Comparison of ENCODE assay signal across 23 mouse cellular contexts in genomic region chr10:13855111-13855510, GRCm38 (mm10). TPM values are rescaled to one million over a fixed set of nuclear protein-coding genes. Genes with fewer than 3 reads are reported as not detected.
DNase-seq lines count a peak whose midpoint lies in the region; ATAC-seq and TF ChIP-seq lines count a peak whose summit lies in the region.
"Had no signal": no experiment of that assay in that cellular context is flagged by ENCODE, and none has a peak within 500 bp of the region (broad histone marks: within the 10 kb centered on the region; RNA-seq: fewer than 3 reads in every experiment).

No protein-coding gene starts in this region.

- peaks cover 29% of the 10 kb centered on the region for H3K4me1 ChIP-seq in lung, embryonic 15.5 days
- H3K4me1 ChIP-seq in intestine, postnatal 0 days (replicated peaks; ENCODE audit: control insufficient read depth, insufficient read depth, low read length), result 0 out of 2 replicates have a peak, but pooled peaks cover 2% of the 10 kb centered on the region
- peaks cover 4% of the 10 kb centered on the region; the same call in 1 of the 2 replicates for H3K4me1 ChIP-seq in kidney, embryonic 16.5 days (ENCODE audit: insufficient read depth, low read length)
- H3K4me1 ChIP-seq: embryonic facial prominence, embryonic 12.5 days had no signal

- WGBS in lung, embryonic 15.5 days, result 86% methylated on average over 3 of the region's 3 CpGs
- WGBS in intestine, postnatal 0 days, result 45% methylated on average over 3 of the region's 3 CpGs
- 91% methylated on average over 3 of the region's 3 CpGs for WGBS in kidney, embryonic 16.5 days

- no peaks in the 10 kb centered on the region for H3K36me3 ChIP-seq in lung, embryonic 15.5 days
- H3K36me3 ChIP-seq in intestine, postnatal 0 days (ENCODE audit: control insufficient read depth, insufficient read depth), result no peaks in the 10 kb centered on the region
- no peaks in the 10 kb centered on the region for H3K36me3 ChIP-seq in kidney, embryonic 16.5 days (ENCODE audit: insufficient read depth, low read length)
- H3K36me3 ChIP-seq: embryonic facial prominence, embryonic 10.5 days; embryonic facial prominence, embryonic 12.5 days; G1E had no signal

- H3K4me2 ChIP-seq in lung, embryonic 15.5 days, result no peak overlapping the region
- peak overlapping the region; percentile 48; the same call in 1 of the 2 replicates for H3K4me2 ChIP-seq in intestine, postnatal 0 days (replicated peaks; ENCODE audit: low read depth)
- H3K4me2 ChIP-seq in kidney, embryonic 16.5 days (replicated peaks; ENCODE audit: low read depth, low read length), result no peak overlapping the region
- H3K4me2 ChIP-seq: embryonic facial prominence, embryonic 12.5 days had no signal

- DNase-seq in lung, postnatal 14 days, result no peak
- no peak for DNase-seq in layer of hippocampus, postnatal 14 days (ENCODE audit: low spot score in 2 of 2)
- DNase-seq: adrenal gland, adult 8-10 months; adrenal gland, postnatal 14 days; adrenal gland, postnatal 36 days; B cell, adult 2 months; cerebellum, adult 11-12 months; cerebellum, adult 2 months; cerebellum, adult 9-10 months; cerebellum, postnatal 10 days; cerebellum, postnatal 25 days had no signal

- ATAC-seq in lung, embryonic 15.5 days (ENCODE audit: borderline replicate concordance, extremely low read depth, low FRiP score, low TSS enrichment), result no peak
- ATAC-seq in intestine, postnatal 0 days, result peak; percentile 82
- no peak for ATAC-seq in kidney, embryonic 16.5 days (ENCODE audit: low FRiP score, low TSS enrichment)
- ATAC-seq: activated CD4-positive, CD25-positive, alpha-beta regulatory T cell, adult 4 months; CD4-positive, CD25-positive, alpha-beta regulatory T cell, adult 4 months; forebrain, embryonic 14.5 days; forebrain, embryonic 16.5 days; Patski had no signal

- H3K9ac ChIP-seq in lung, embryonic 15.5 days, result no peak overlapping the region
- H3K9ac ChIP-seq in intestine, postnatal 0 days (ENCODE audit: low read depth, low read length), result no peak overlapping the region
- no peak overlapping the region for H3K9ac ChIP-seq in kidney, embryonic 16.5 days (replicated peaks; ENCODE audit: low read length)
- H3K9ac ChIP-seq: embryonic facial prominence, embryonic 12.5 days had no signal

- no peak overlapping the region for H3K4me3 ChIP-seq in lung, embryonic 15.5 days
- H3K4me3 ChIP-seq in intestine, postnatal 0 days (ENCODE audit: low read depth, low read length), result no peak overlapping the region
- no peak overlapping the region for H3K4me3 ChIP-seq in kidney, embryonic 16.5 days (ENCODE audit: low read length)
- H3K4me3 ChIP-seq: embryonic facial prominence, embryonic 10.5 days; embryonic facial prominence, embryonic 12.5 days had no signal

- H3K9me3 ChIP-seq in lung, embryonic 15.5 days, result no peaks in the 10 kb centered on the region
- no peaks in the 10 kb centered on the region for H3K9me3 ChIP-seq in intestine, postnatal 0 days (ENCODE audit: control insufficient read depth)
- no peaks in the 10 kb centered on the region for H3K9me3 ChIP-seq in kidney, embryonic 16.5 days (ENCODE audit: low read length)
- H3K9me3 ChIP-seq: embryonic facial prominence, embryonic 10.5 days; embryonic facial prominence, embryonic 12.5 days; G1E had no signal

- no peaks in the 10 kb centered on the region for H3K27me3 ChIP-seq in lung, embryonic 15.5 days
- no peaks in the 10 kb centered on the region for H3K27me3 ChIP-seq in intestine, postnatal 0 days (replicated peaks; ENCODE audit: control insufficient read depth, insufficient read depth, low read length)
- H3K27me3 ChIP-seq in kidney, embryonic 16.5 days (ENCODE audit: insufficient read depth, low read length), result no peaks in the 10 kb centered on the region
- H3K27me3 ChIP-seq: CH12.LX; embryonic facial prominence, embryonic 12.5 days; Patski had no signal

- no peak for TF ChIP-seq CTCF in intestine, postnatal 0 days (IDR thresholded peaks at IDR 0.05; ENCODE audit: low read depth)

- peak overlapping the region; percentile 65; the same call in 1 of the 2 replicates for H3K27ac ChIP-seq in lung, embryonic 15.5 days
- H3K27ac ChIP-seq in intestine, postnatal 0 days (ENCODE audit: low read depth, low read length), result peak overlapping the region; percentile 75; the same call in 1 of the 2 replicates
- H3K27ac ChIP-seq in kidney, embryonic 16.5 days (ENCODE audit: low read length), result no peak overlapping the region
- H3K27ac ChIP-seq: embryonic facial prominence, embryonic 10.5 days; embryonic facial prominence, embryonic 12.5 days had no signal

RNA-seq across cellular contexts. Expression of gene Aig1, which starts 13.7 kb away (rescaled TPM):
- 44.3 and 47.9 TPM in 2 replicates for polyA plus RNA-seq in lung, embryonic 15.5 days (2015; fragmentation: Nextera tagmentation; extraction: Ambion mirVana)
- polyA plus RNA-seq in intestine, postnatal 0 days (2015; fragmentation: Nextera tagmentation; extraction: Ambion mirVana), result 88.3 and 92.9 TPM in 2 replicates
- 53.2 and 56.8 TPM in 2 replicates for polyA plus RNA-seq in kidney, embryonic 16.5 days (2015; fragmentation: Nextera tagmentation; extraction: Ambion mirVana)
- 10 to 100 TPM; 62.4 to 64.4 TPM for total RNA-seq in layer of hippocampus, postnatal 14 days (2021)
- polyA plus RNA-seq: G1E had no signal
